Mouse (Mus musculus) heart, postnatal 0 days (tissue): ENCODE data around the gene Wnt7b.

Experiments used
- CTCF ChIP-seq: IDR thresholded peaks from 2 replicates; pipeline ENCODE4 v1.5.1; 2016; ENCODE audit warnings: antibody characterized with exemption, control low read depth, low read depth
- EP300 ChIP-seq: IDR thresholded peaks from 2 replicates; pipeline ENCODE4 v1.6.1; 2016; ENCODE audit warnings: antibody characterized with exemption, low read depth

DNA sequence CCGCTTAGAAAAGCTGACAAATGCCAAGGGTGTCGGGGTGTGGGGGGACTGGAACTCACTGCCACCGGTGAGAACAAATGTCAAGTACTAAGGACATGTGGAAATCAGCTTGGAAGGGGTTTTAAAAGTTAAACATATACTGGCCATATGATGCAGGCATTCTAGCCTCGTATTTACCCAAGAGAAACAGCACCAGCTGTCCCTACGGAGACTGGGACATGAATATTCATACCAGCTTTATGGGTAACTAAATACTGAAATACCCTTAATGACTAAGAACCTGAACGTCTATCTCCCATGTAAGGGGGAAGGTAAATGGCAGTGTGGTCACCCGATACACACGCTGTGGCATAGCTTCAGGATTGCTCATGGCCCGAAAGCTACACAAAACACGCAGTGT, 93.4 kb downstream of the Wnt7b start:
- no peak for TF ChIP-seq EP300
- TF ChIP-seq CTCF, result no peak
